In genomic region chr19:6978639-6978974, GRCm38 (mm10) we compare ENCODE assay signal across 8 mouse cellular contexts. TPM values are rescaled to one million over a fixed set of nuclear protein-coding genes. Genes with fewer than 3 reads are reported as not detected.
DNase-seq lines count a peak whose midpoint lies in the region; ATAC-seq and TF ChIP-seq lines count a peak whose summit lies in the region.

No protein-coding gene starts in this region.

- H3K27me3 ChIP-seq in kidney, postnatal 0 days (ENCODE audit: insufficient read depth, low read length) = no peaks in the 10 kb centered on the region
- H3K27me3 ChIP-seq in embryonic facial prominence, embryonic 14.5 days (replicated peaks; ENCODE audit: control insufficient read depth, insufficient read depth, low read length) = no peaks in the 10 kb centered on the region
- H3K27me3 ChIP-seq in intestine, postnatal 0 days (replicated peaks; ENCODE audit: control insufficient read depth, insufficient read depth, low read length) = no peaks in the 10 kb centered on the region
- no peaks in the 10 kb centered on the region for H3K27me3 ChIP-seq in neural tube, embryonic 12.5 days (replicated peaks)

- TF ChIP-seq CTCF in kidney, postnatal 0 days (IDR thresholded peaks at IDR 0.05; ENCODE audit: low read depth) = no peak
- TF ChIP-seq CTCF in intestine, postnatal 0 days (IDR thresholded peaks at IDR 0.05; ENCODE audit: low read depth) = no peak

- no peak for ATAC-seq in kidney, postnatal 0 days (replicated peaks; ENCODE audit: low FRiP score, low read depth)
- ATAC-seq in embryonic facial prominence, embryonic 14.5 days (ENCODE audit: low read depth) = no peak
- ATAC-seq in intestine, postnatal 0 days = no peak
- ATAC-seq in neural tube, embryonic 12.5 days (ENCODE audit: low FRiP score, low read depth) = no peak
- ATAC-seq in cerebellum, adult (ENCODE audit: insufficient number of reproducible peaks, low FRiP score, low TSS enrichment) = no peak

- H3K4me2 ChIP-seq in kidney, postnatal 0 days (ENCODE audit: low read length) = peak overlapping the region; percentile 70
- peak overlapping the region; percentile 92 for H3K4me2 ChIP-seq in embryonic facial prominence, embryonic 14.5 days (ENCODE audit: low read depth, low read length)
- H3K4me2 ChIP-seq in intestine, postnatal 0 days (replicated peaks; ENCODE audit: low read depth) = peak overlapping the region; percentile 75
- peak overlapping the region; percentile 77 for H3K4me2 ChIP-seq in neural tube, embryonic 12.5 days (replicated peaks)

- H3K9me3 ChIP-seq in kidney, postnatal 0 days (replicated peaks; ENCODE audit: low read length) = no peaks in the 10 kb centered on the region
- no peaks in the 10 kb centered on the region for H3K9me3 ChIP-seq in embryonic facial prominence, embryonic 14.5 days (ENCODE audit: control insufficient read depth, low read length)
- H3K9me3 ChIP-seq in intestine, postnatal 0 days (ENCODE audit: control insufficient read depth) = no peaks in the 10 kb centered on the region
- no peaks in the 10 kb centered on the region for H3K9me3 ChIP-seq in neural tube, embryonic 12.5 days

- H3K27ac ChIP-seq in kidney, postnatal 0 days = 0 out of 2 replicates have a peak overlapping the region, but pooled peaks have one; percentile 75
- peak overlapping the region; percentile 8; the same call in 1 of the 2 replicates for H3K27ac ChIP-seq in embryonic facial prominence, embryonic 14.5 days (replicated peaks; ENCODE audit: low read depth, low read length)
- peak overlapping the region; percentile 57; the same call in 1 of the 2 replicates for H3K27ac ChIP-seq in intestine, postnatal 0 days (ENCODE audit: low read depth, low read length)
- H3K27ac ChIP-seq in neural tube, embryonic 12.5 days = 0 out of 2 replicates have a peak overlapping the region, but pooled peaks have one; percentile 75

- peaks cover 24% of the 10 kb centered on the region; the same call in 1 of the 2 replicates for H3K36me3 ChIP-seq in kidney, postnatal 0 days (ENCODE audit: insufficient read depth, low read length)
- peaks cover 33% of the 10 kb centered on the region for H3K36me3 ChIP-seq in embryonic facial prominence, embryonic 14.5 days (ENCODE audit: control insufficient read depth, insufficient read depth, low read length)
- H3K36me3 ChIP-seq in intestine, postnatal 0 days (ENCODE audit: control insufficient read depth, insufficient read depth) = peaks cover 8% of the 10 kb centered on the region; the same call in 1 of the 2 replicates
- peaks cover 31% of the 10 kb centered on the region for H3K36me3 ChIP-seq in neural tube, embryonic 12.5 days

- WGBS in kidney, postnatal 0 days = 35% methylated on average over 3 of the region's 3 CpGs
- WGBS in embryonic facial prominence, embryonic 14.5 days = 43% methylated on average over 3 of the region's 3 CpGs
- 25% methylated on average over 3 of the region's 3 CpGs for WGBS in intestine, postnatal 0 days
- 57% methylated on average over 3 of the region's 3 CpGs for WGBS in neural tube, embryonic 12.5 days

- H3K4me3 ChIP-seq in kidney, postnatal 0 days (replicated peaks; ENCODE audit: low read depth, low read length) = peak overlapping the region; percentile 46; the same call in 1 of the 2 replicates
- peak overlapping the region; percentile 78 for H3K4me3 ChIP-seq in embryonic facial prominence, embryonic 14.5 days (ENCODE audit: low read depth, low read length)
- H3K4me3 ChIP-seq in intestine, postnatal 0 days (ENCODE audit: low read depth, low read length) = peak overlapping the region; percentile 72
- peak overlapping the region; percentile 69 for H3K4me3 ChIP-seq in neural tube, embryonic 12.5 days

- DNase-seq in kidney, postnatal 0 days (ENCODE audit: low spot score) = no peak
- no peak for DNase-seq in kidney, adult 18-20 months
- DNase-seq in embryonic facial prominence, embryonic 14.5 days (ENCODE audit: low spot score) = no peak
- DNase-seq in urinary bladder, postnatal 14 days (ENCODE audit: low spot score) = no peak
- no peak for DNase-seq in right cerebral cortex, postnatal 14 days

- peaks cover 22% of the 10 kb centered on the region for H3K4me1 ChIP-seq in kidney, postnatal 0 days (replicated peaks; ENCODE audit: insufficient read depth, low read length)
- H3K4me1 ChIP-seq in embryonic facial prominence, embryonic 14.5 days (ENCODE audit: control insufficient read depth, insufficient read depth, low read length) = peaks cover 31% of the 10 kb centered on the region
- H3K4me1 ChIP-seq in intestine, postnatal 0 days (replicated peaks; ENCODE audit: control insufficient read depth, insufficient read depth, low read length) = no peaks in the 10 kb centered on the region
- peaks cover 53% of the 10 kb centered on the region for H3K4me1 ChIP-seq in neural tube, embryonic 12.5 days

- peak overlapping the region; percentile 63 for H3K9ac ChIP-seq in kidney, postnatal 0 days (ENCODE audit: low read depth, low read length)
- 0 out of 2 replicates have a peak overlapping the region, but pooled peaks have one; percentile 26 for H3K9ac ChIP-seq in embryonic facial prominence, embryonic 14.5 days (ENCODE audit: low read depth, low read length)
- H3K9ac ChIP-seq in intestine, postnatal 0 days (ENCODE audit: low read depth, low read length) = no peak overlapping the region; the same call in 1 of the 2 replicates
- peak overlapping the region; percentile 81 for H3K9ac ChIP-seq in neural tube, embryonic 12.5 days

RNA-seq across cellular contexts. Expression of gene Fkbp2, which starts 1.7 kb away (rescaled TPM):
- polyA plus RNA-seq in kidney, postnatal 0 days (2015; fragmentation: Nextera tagmentation; extraction: Ambion mirVana) = 128 and 129 TPM in 2 replicates
- 72.4 and 81.0 TPM in 2 replicates for polyA plus RNA-seq in embryonic facial prominence, embryonic 14.5 days (2014; fragmentation: Nextera tagmentation; extraction: Ambion mirVana)
- 135 and 142 TPM in 2 replicates for polyA plus RNA-seq in intestine, postnatal 0 days (2015; fragmentation: Nextera tagmentation; extraction: Ambion mirVana)
- polyA plus RNA-seq in neural tube, embryonic 12.5 days (2016; fragmentation: Nextera tagmentation; extraction: Ambion mirVana) = 90.2 and 93.0 TPM in 2 replicates

RNA-seq across cellular contexts. Expression of gene Plcb3, which starts 2.3 kb away (rescaled TPM):
- 24.6 and 28.5 TPM in 2 replicates for polyA plus RNA-seq in kidney, postnatal 0 days (2015; fragmentation: Nextera tagmentation; extraction: Ambion mirVana)
- polyA plus RNA-seq in embryonic facial prominence, embryonic 14.5 days (2014; fragmentation: Nextera tagmentation; extraction: Ambion mirVana) = 31.4 and 36.8 TPM in 2 replicates
- 107 and 123 TPM in 2 replicates for polyA plus RNA-seq in intestine, postnatal 0 days (2015; fragmentation: Nextera tagmentation; extraction: Ambion mirVana)
- polyA plus RNA-seq in neural tube, embryonic 12.5 days (2016; fragmentation: Nextera tagmentation; extraction: Ambion mirVana) = 25.7 and 33.4 TPM in 2 replicates

RNA-seq across cellular contexts. Expression of gene Ppp1r14b, which starts 3.8 kb away (rescaled TPM):
- polyA plus RNA-seq in kidney, postnatal 0 days (2015; fragmentation: Nextera tagmentation; extraction: Ambion mirVana) = 144 and 174 TPM in 2 replicates
- polyA plus RNA-seq in embryonic facial prominence, embryonic 14.5 days (2014; fragmentation: Nextera tagmentation; extraction: Ambion mirVana) = 277 and 302 TPM in 2 replicates
- 102 and 105 TPM in 2 replicates for polyA plus RNA-seq in intestine, postnatal 0 days (2015; fragmentation: Nextera tagmentation; extraction: Ambion mirVana)
- 324 and 325 TPM in 2 replicates for polyA plus RNA-seq in neural tube, embryonic 12.5 days (2016; fragmentation: Nextera tagmentation; extraction: Ambion mirVana)

RNA-seq across cellular contexts. Expression of gene Vegfb, which starts 8.8 kb away (rescaled TPM):
- 52.8 and 56.6 TPM in 2 replicates for polyA plus RNA-seq in kidney, postnatal 0 days (2015; fragmentation: Nextera tagmentation; extraction: Ambion mirVana)
- polyA plus RNA-seq in embryonic facial prominence, embryonic 14.5 days (2014; fragmentation: Nextera tagmentation; extraction: Ambion mirVana) = 41.0 and 43.9 TPM in 2 replicates
- polyA plus RNA-seq in intestine, postnatal 0 days (2015; fragmentation: Nextera tagmentation; extraction: Ambion mirVana) = 23.2 and 25.2 TPM in 2 replicates
- polyA plus RNA-seq in neural tube, embryonic 12.5 days (2016; fragmentation: Nextera tagmentation; extraction: Ambion mirVana) = 33.7 and 37.8 TPM in 2 replicates

RNA-seq across cellular contexts. Expression of gene Dnajc4, which starts 13.8 kb away (rescaled TPM):
- 30.7 and 32.1 TPM in 2 replicates for polyA plus RNA-seq in kidney, postnatal 0 days (2015; fragmentation: Nextera tagmentation; extraction: Ambion mirVana)
- 21.7 and 22.1 TPM in 2 replicates for polyA plus RNA-seq in embryonic facial prominence, embryonic 14.5 days (2014; fragmentation: Nextera tagmentation; extraction: Ambion mirVana)
- 32.3 and 35.1 TPM in 2 replicates for polyA plus RNA-seq in intestine, postnatal 0 days (2015; fragmentation: Nextera tagmentation; extraction: Ambion mirVana)
- 22.0 and 22.9 TPM in 2 replicates for polyA plus RNA-seq in neural tube, embryonic 12.5 days (2016; fragmentation: Nextera tagmentation; extraction: Ambion mirVana)

Comparison
In these comparisons a context has a peak if more than half of its experiments do, and no peak if none do; other contexts are left out.
1. H3K27ac ChIP-seq: peak in every context shown above with its lines; median percentile 75 in kidney, postnatal 0 days; 75 in neural tube, embryonic 12.5 days; 57 in intestine, postnatal 0 days; 8 in embryonic facial prominence, embryonic 14.5 days.